Mouse (Mus musculus) G1E (cell line): Measurements from ENCODE around the gene Bri3bp.

Experiments used
- CTCF ChIP-seq: IDR thresholded peaks from 2 replicates; pipeline ENCODE4 v1.5.1; 2012; ENCODE audit warnings: low read depth, low read length, inconsistent platforms, mixed read lengths
- POLR2AphosphoS5 ChIP-seq: IDR thresholded peaks from 2 replicates; pipeline ENCODE4 v1.6.1; 2012; ENCODE audit warnings: low read depth, low read length, inconsistent platforms; ENCODE audit not compliant: insufficient replicate concordance
- TAL1 ChIP-seq: conservative IDR thresholded peaks from 2 replicates; pipeline ENCODE4 v1.6.1; 2012; ENCODE audit warnings: low read depth, low read length, inconsistent platforms, mixed read lengths

GRCm38 (mm10) chr5:125495655-125496054 lies 54.3 kb downstream of the Bri3bp start:
- TF ChIP-seq TAL1 (no peak), CTCF (no peak), POLR2AphosphoS5 (no peak)
